Mouse (Mus musculus): ENCODE results near the gene Dock4. TPM values are rescaled to one million over a fixed set of nuclear protein-coding genes. Genes with fewer than 3 reads are reported as not detected.
"Not testable (repeated sequence)": the region's sequence is repeated elsewhere in the genome, so short reads cannot be mapped to it uniquely, and the experiment has no call there.

The Dock4 gene
- total RNA-seq, 2 experiments from 2014 or later: 69.4 to 69.7 TPM

GRCm38 (mm10) chr12:40872716-40873115 lies 427.0 kb downstream of the Dock4 start:
- intact Hi-C loops (cut with DNase I): no loop called here
- no peak for DNase-seq (ENCODE audit: extremely low spot score in 1 of 2, low spot score in 2 of 2)

- intact Hi-C loops (cut with DNase I): not testable (repeated sequence)
Observed at GRCm38 (mm10) chr12:40873267-40873666, 427.5 kb downstream of the Dock4 start.

GRCm38 (mm10) chr12:40884976-40885375 lies 439.2 kb downstream of the Dock4 start:
- intact Hi-C loops (cut with DNase I): no loop called here
- no peak for DNase-seq (ENCODE audit: extremely low spot score in 1 of 2, low spot score in 2 of 2)

More at GRCm38 (mm10) chr12:40873267-40873666, 427.5 kb downstream of the Dock4 start:
- not testable (repeated sequence) for DNase-seq (ENCODE audit: extremely low spot score in 1 of 2, low spot score in 2 of 2)

GRCm38 (mm10) chr12:40885377-40885776 lies 439.6 kb downstream of the Dock4 start:
- intact Hi-C loops (cut with DNase I): no loop called here
- DNase-seq (ENCODE audit: extremely low spot score in 1 of 2, low spot score in 2 of 2): no peak

GRCm38 (mm10) chr12:40887496-40887895 lies 441.7 kb downstream of the Dock4 start:
- intact Hi-C loops (cut with DNase I): no loop called here
- no peak for DNase-seq (ENCODE audit: extremely low spot score in 1 of 2, low spot score in 2 of 2)

DNA sequence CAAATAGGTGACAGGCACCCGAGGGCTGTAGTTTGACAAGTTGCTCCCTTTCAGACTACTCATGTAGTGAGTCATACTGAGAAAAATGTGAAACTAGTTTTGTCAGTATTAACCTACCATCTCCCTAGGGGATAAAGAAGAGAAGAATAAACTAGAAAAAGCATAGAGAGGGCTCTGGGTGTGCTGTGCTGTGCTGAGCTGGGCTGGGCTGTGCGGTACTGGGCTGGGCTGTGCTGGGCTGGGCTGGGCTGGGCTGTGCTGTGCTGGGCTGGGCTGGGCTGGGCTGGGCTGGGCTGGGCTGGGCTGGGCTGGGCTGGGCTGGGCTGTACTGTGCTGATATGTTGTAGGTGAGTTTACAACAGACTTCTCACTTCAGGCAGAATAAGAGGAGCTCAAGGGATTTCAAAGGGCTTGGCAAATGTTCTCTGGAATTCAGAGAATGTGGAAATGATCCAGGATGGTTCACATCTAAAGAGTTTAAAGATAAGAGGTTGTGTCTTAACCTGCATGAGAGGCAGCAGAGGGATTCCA lies 442.6 kb downstream of the Dock4 start:
- intact Hi-C loops (cut with DNase I): no loop called here
- DNase-seq (ENCODE audit: extremely low spot score in 1 of 2, low spot score in 2 of 2): no peak

GRCm38 (mm10) chr12:40888829-40889228 lies 443.1 kb downstream of the Dock4 start:
- DNase-seq (ENCODE audit: extremely low spot score in 1 of 2, low spot score in 2 of 2): no peak
- intact Hi-C loops (cut with DNase I): no loop called here

DNA sequence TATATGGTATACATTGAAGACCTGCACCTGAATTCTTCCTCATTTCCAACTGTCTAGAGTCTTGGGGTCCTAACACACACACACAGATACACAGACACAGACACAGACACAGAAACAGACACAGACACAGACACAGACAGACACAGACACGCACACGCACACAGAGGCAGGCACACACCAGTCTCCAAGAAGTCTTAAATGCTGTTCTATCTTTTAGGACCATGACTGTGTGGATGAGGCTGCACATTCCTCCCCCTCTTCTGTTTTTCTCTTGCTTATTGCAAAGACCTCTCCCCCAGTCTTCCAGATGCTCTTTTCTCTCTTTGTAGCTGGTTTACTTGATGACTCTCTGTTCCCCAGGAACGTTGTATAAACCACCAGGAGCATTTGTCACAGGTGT lies 443.8 kb downstream of the Dock4 start:
- DNase-seq (ENCODE audit: extremely low spot score in 1 of 2, low spot score in 2 of 2): no peak
- intact Hi-C loops (cut with DNase I): no loop called here

DNA sequence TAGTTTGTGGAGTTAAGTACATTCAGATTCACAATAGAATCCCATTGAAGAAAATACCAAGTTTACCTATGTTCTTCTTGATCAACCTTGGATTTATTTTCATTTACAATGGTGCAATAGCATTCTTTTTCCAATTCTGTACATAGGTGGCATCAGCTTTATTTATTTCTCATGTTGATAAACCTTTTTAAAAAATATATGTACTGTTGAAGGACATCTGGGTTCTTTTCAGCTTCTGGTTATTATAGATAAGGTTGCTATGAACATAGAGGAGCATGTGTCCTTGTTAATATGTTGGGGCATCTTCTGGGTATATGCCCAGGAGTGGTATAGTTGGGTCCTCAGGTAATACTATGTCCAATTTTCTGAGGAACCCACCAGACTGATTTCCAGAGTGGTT lies 445.4 kb downstream of the Dock4 start:
- intact Hi-C loops (cut with DNase I): no loop called here
- DNase-seq (ENCODE audit: extremely low spot score in 1 of 2, low spot score in 2 of 2): no peak

DNA sequence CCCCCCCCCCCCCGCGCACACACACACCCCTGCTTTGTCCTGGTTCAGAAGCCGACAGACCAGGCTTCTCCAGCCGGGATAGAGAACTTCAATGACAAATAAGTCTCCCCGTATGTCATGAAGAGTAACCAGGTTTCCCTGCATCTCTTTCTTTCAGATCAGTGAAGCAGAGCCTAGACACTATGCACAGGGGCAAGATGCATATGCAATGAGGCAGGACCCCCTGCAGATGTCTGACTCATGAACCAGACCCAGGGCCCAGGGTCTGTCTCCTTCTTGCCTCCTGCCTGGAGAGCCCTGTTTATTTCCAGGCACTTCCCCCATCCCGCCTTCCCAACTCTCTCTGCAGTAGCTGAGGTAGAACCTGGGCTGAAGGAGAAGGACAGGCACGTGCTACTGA lies 448.0 kb downstream of the Dock4 start:
- intact Hi-C loops (cut with DNase I): no loop called here
- DNase-seq (ENCODE audit: extremely low spot score in 1 of 2, low spot score in 2 of 2): no peak

GRCm38 (mm10) chr12:40894695-40895094 lies 448.9 kb downstream of the Dock4 start:
- no peak for DNase-seq (ENCODE audit: extremely low spot score in 1 of 2, low spot score in 2 of 2)
- intact Hi-C loops (cut with DNase I): no loop called here

Other genes with a start within 250 kb of the Dock4 start
- 1 to 10 TPM in 1 of 2 experiments, under 1 TPM in 1; 0.92 to 1.7 TPM for gene Lsmem1, start 246.5 kb upstream of the Dock4 start, total RNA-seq (2021)
- gene Ifrd1, start 197.4 kb upstream of the Dock4 start, total RNA-seq (2021): 100 to 1,000 TPM in 1 of 2 experiments, 10 to 100 TPM in 1; 89.8 to 108 TPM
- 10 to 100 TPM; 22.8 to 25.0 TPM for gene Zfp277, start 50 bp upstream of the Dock4 start, total RNA-seq (2021)